Mouse (Mus musculus) leukemia stem cell, adult 10-12 weeks (primary cell): ENCODE data around the gene Fam160a2. TPM values are rescaled to one million over a fixed set of nuclear protein-coding genes. Genes with fewer than 3 reads are reported as not detected.

Experiments
- polyA plus RNA-seq: library from polyadenylated mRNA; stranded (reverse); fragments of >175 nt; gene quantifications from 2 replicates; pipeline ENCODE4 v1.2.3, GENCODE M21; 2012; ENCODE audit warnings: low replicate concordance

The Fam160a2 gene
- polyA plus RNA-seq, result 65.0 and 67.0 TPM in 2 replicates

GRCm38 (mm10) chr7:105399935-105400624 lies at the start of gene Fam160a2:
Fam160a2 (minus strand) TSS chr7:105400054.

GRCm38 (mm10) chr7:105425424-105426043 lies 25.7 kb upstream of the Fam160a2 start, which contains the start of gene Cckbr:
Cckbr (plus strand) TSS chr7:105425731.

GRCm38 (mm10) chr7:105404268-105404667 lies 4.4 kb upstream of the Fam160a2 start, which contains the start of gene Cnga4:
Cnga4 (plus strand) TSS chr7:105404568.

GRCm38 (mm10) chr7:105374866-105375265 lies 25.0 kb downstream of the Fam160a2 start, which contains the start of gene Gm5901:
Gm5901 (plus strand) TSS chr7:105375038.

GRCm38 (mm10) chr7:105367930-105368329 lies 31.9 kb downstream of the Fam160a2 start, which contains the start of gene Olfr692:
Olfr692 (plus strand) TSS chr7:105368230.

GRCm38 (mm10) chr7:105342170-105342569 lies 57.7 kb downstream of the Fam160a2 start, which contains the start of gene Olfr691:
Olfr691 (minus strand) TSS chr7:105342270.

GRCm38 (mm10) chr7:105334004-105334403 lies 65.8 kb downstream of the Fam160a2 start, which contains the start of gene Olfr690:
Olfr690 (minus strand) TSS chr7:105334104.

Other genes starting within 250 kb of the Fam160a2 start
- gene Olfr684, start 236.4 kb downstream of the Fam160a2 start, polyA plus RNA-seq, result not detected in 2 replicates
- not detected in 2 replicates for gene Olfr685, start 214.0 kb downstream of the Fam160a2 start, polyA plus RNA-seq
- not detected in 2 replicates for gene Olfr686, start 192.6 kb downstream of the Fam160a2 start, polyA plus RNA-seq
- gene Olfr688, start 112.0 kb downstream of the Fam160a2 start, polyA plus RNA-seq, result not detected in 2 replicates
- 0.03 TPM in 1 of 2 replicates, not detected in the other for gene Olfr689, start 88.9 kb downstream of the Fam160a2 start, polyA plus RNA-seq
- not detected in 2 replicates for gene Olfr690, start 66.0 kb downstream of the Fam160a2 start, polyA plus RNA-seq
- not detected in 2 replicates for gene Olfr691, start 57.8 kb downstream of the Fam160a2 start, polyA plus RNA-seq
- not detected in 2 replicates for gene Olfr692, start 31.8 kb downstream of the Fam160a2 start, polyA plus RNA-seq
- not detected in 2 replicates for gene Gm5901, start 25.0 kb downstream of the Fam160a2 start, polyA plus RNA-seq
- gene Cnga4, start 4.5 kb upstream of the Fam160a2 start, polyA plus RNA-seq, result not detected in 2 replicates
- gene Cckbr, start 25.7 kb upstream of the Fam160a2 start, polyA plus RNA-seq, result 0.07 TPM in 1 of 2 replicates, not detected in the other
- gene Cavin3, start 82.2 kb upstream of the Fam160a2 start, polyA plus RNA-seq, result 3.8 and 5.3 TPM in 2 replicates
- gene Smpd1, start 154.3 kb upstream of the Fam160a2 start, polyA plus RNA-seq, result 18.1 and 38.9 TPM in 2 replicates
- gene Apbb1, start 181.6 kb upstream of the Fam160a2 start, polyA plus RNA-seq, result 0.97 and 1.3 TPM in 2 replicates
- not detected in 2 replicates for gene Hpx, start 200.1 kb upstream of the Fam160a2 start, polyA plus RNA-seq
- gene Trim3, start 233.5 kb upstream of the Fam160a2 start, polyA plus RNA-seq, result 5.6 and 6.8 TPM in 2 replicates
- gene Timm10b, start 240.0 kb upstream of the Fam160a2 start, polyA plus RNA-seq, result 182 and 273 TPM in 2 replicates
- 56.0 and 57.5 TPM in 2 replicates for gene Arfip2, start 240.4 kb upstream of the Fam160a2 start, polyA plus RNA-seq
- gene Gm45799, start 240.5 kb upstream of the Fam160a2 start, polyA plus RNA-seq, result 9.1 and 148 TPM in 2 replicates